9 mouse cellular contexts compared by ENCODE assay signal in genomic region chr5:37288374-37288773, GRCm38 (mm10). TPM values are rescaled to one million over a fixed set of nuclear protein-coding genes. Genes with fewer than 3 reads are reported as not detected.
DNase-seq lines count a peak whose midpoint lies in the region; ATAC-seq and TF ChIP-seq lines count a peak whose summit lies in the region.
"Had no signal": no experiment of that assay in that cellular context is flagged by ENCODE, and none has a peak within 500 bp of the region (broad histone marks: within the 10 kb centered on the region; RNA-seq: fewer than 3 reads in every experiment).

No protein-coding gene starts in this region.

- peak; percentile 86 for TF ChIP-seq CTCF in midbrain, postnatal 0 days (IDR thresholded peaks at IDR 0.05)

- intact Hi-C loops in heart, postnatal 25 days (cut with DNase I), result loop anchor here (5.0 kb wide), 2 partner anchors 46 to 141 kb away; partner anchors contain the start of gene Crmp1
- intact Hi-C loops in left cerebral cortex, postnatal 10 days (cut with DNase I), result loop anchor here (10.0 kb wide), 1 partner anchor 124 kb away; no protein-coding TSS in a partner anchor

- 79% methylated on average over 3 of the region's 3 CpGs for WGBS in hindbrain, embryonic 10.5 days
- WGBS in midbrain, postnatal 0 days, result 71% methylated on average over 3 of the region's 3 CpGs

- no peak overlapping the region for H3K27ac ChIP-seq in hindbrain, embryonic 10.5 days
- H3K27ac ChIP-seq in midbrain, postnatal 0 days (ENCODE audit: low read depth, low read length), result no peak overlapping the region
- H3K27ac ChIP-seq: stomach, embryonic 15.5 days had no signal

- no peak overlapping the region for H3K9ac ChIP-seq in midbrain, postnatal 0 days (replicated peaks; ENCODE audit: low read length, poor library complexity, severe bottlenecking)
- H3K9ac ChIP-seq: stomach, embryonic 15.5 days had no signal

- no peaks in the 10 kb centered on the region for H3K9me3 ChIP-seq in hindbrain, embryonic 10.5 days
- H3K9me3 ChIP-seq in midbrain, postnatal 0 days (ENCODE audit: low read length), result no peaks in the 10 kb centered on the region
- H3K9me3 ChIP-seq: stomach, embryonic 15.5 days had no signal

- peak; percentile 7 for DNase-seq in heart, adult 8-10 months (ENCODE audit: low spot score)
- DNase-seq in heart, postnatal 25 days (ENCODE audit: low spot score), result no peak
- peak; percentile 17 for DNase-seq in T-cell, adult 2 months (ENCODE audit: low spot score)
- peak; percentile 56 to 71 for DNase-seq in cerebellum, postnatal 4 days (ENCODE audit: low spot score in 2 of 2)
- DNase-seq in hindbrain, embryonic 10.5 days (ENCODE audit: low spot score), result peak; percentile 53
- peak; percentile 40 to 57 for DNase-seq in left cerebral cortex, postnatal 10 days (ENCODE audit: extremely low spot score in 1 of 2, low spot score in 2 of 2)
- DNase-seq in midbrain, postnatal 0 days (ENCODE audit: low spot score), result peak; percentile 80
- DNase-seq in thymus, postnatal 14 days, result peak; percentile 64

- no peaks in the 10 kb centered on the region for H3K4me1 ChIP-seq in hindbrain, embryonic 10.5 days (replicated peaks)
- H3K4me1 ChIP-seq in midbrain, postnatal 0 days (ENCODE audit: insufficient read depth, low read length), result no peaks in the 10 kb centered on the region
- H3K4me1 ChIP-seq: stomach, embryonic 15.5 days had no signal

- H3K4me3 ChIP-seq in hindbrain, embryonic 10.5 days, result no peak overlapping the region
- H3K4me3 ChIP-seq in midbrain, postnatal 0 days (ENCODE audit: low read depth, low read length), result no peak overlapping the region
- H3K4me3 ChIP-seq: stomach, embryonic 15.5 days had no signal

- no peaks in the 10 kb centered on the region for H3K27me3 ChIP-seq in hindbrain, embryonic 10.5 days (ENCODE audit: insufficient read depth, poor library complexity, severe bottlenecking)
- H3K27me3 ChIP-seq in midbrain, postnatal 0 days (ENCODE audit: insufficient read depth, low read length), result no peaks in the 10 kb centered on the region
- H3K27me3 ChIP-seq: stomach, embryonic 15.5 days had no signal

- peak; percentile 45; the same call in 1 of the 2 replicates for ATAC-seq in midbrain, postnatal 0 days (ENCODE audit: low FRiP score)

- H3K36me3 ChIP-seq in hindbrain, embryonic 10.5 days, result peaks cover 90% of the 10 kb centered on the region
- H3K36me3 ChIP-seq in midbrain, postnatal 0 days (ENCODE audit: insufficient read depth, low read length), result peaks cover 68% of the 10 kb centered on the region
- H3K36me3 ChIP-seq: stomach, embryonic 15.5 days had no signal

- H3K4me2 ChIP-seq in midbrain, postnatal 0 days (ENCODE audit: low read depth, low read length, poor library complexity, severe bottlenecking), result no peak overlapping the region
- H3K4me2 ChIP-seq: stomach, embryonic 15.5 days had no signal

RNA-seq across cellular contexts. Expression of gene Crmp1, which starts 46.6 kb away (rescaled TPM):
- total RNA-seq in heart, adult 8-10 months (2022), result under 1 TPM; 0.19 to 0.73 (median 0.39) TPM
- total RNA-seq in heart, postnatal 25 days (2021), result 1 to 10 TPM; 1.2 to 1.3 TPM
- 178 and 407 TPM in 2 replicates for polyA plus RNA-seq in hindbrain, embryonic 10.5 days (2016; fragmentation: Nextera tagmentation; extraction: Ambion mirVana)
- total RNA-seq in left cerebral cortex, postnatal 10 days (2021), result 100 to 1,000 TPM; 780 to 841 TPM
- 954 and 1,050 TPM in 2 replicates for total RNA-seq in midbrain, postnatal 0 days (2014; rRNA removed)
- 851 and 872 TPM in 2 replicates for polyA plus RNA-seq in midbrain, postnatal 0 days (2015; fragmentation: Nextera tagmentation; extraction: Ambion mirVana)

RNA-seq across cellular contexts. Expression of gene Evc, which starts 48.3 kb away (rescaled TPM):
- 1 to 10 TPM; 6.5 to 7.9 (median 7.2) TPM for total RNA-seq in heart, adult 8-10 months (2022)
- 1 to 10 TPM; 3.8 to 5.8 TPM for total RNA-seq in heart, postnatal 25 days (2021)
- polyA plus RNA-seq in hindbrain, embryonic 10.5 days (2016; fragmentation: Nextera tagmentation; extraction: Ambion mirVana), result 20.0 and 22.1 TPM in 2 replicates
- total RNA-seq in left cerebral cortex, postnatal 10 days (2021), result 1 to 10 TPM; 4.6 to 4.9 TPM
- 8.2 and 8.3 TPM in 2 replicates for total RNA-seq in midbrain, postnatal 0 days (2014; rRNA removed)
- 2.7 and 2.8 TPM in 2 replicates for polyA plus RNA-seq in midbrain, postnatal 0 days (2015; fragmentation: Nextera tagmentation; extraction: Ambion mirVana)

RNA-seq across cellular contexts. Expression of gene Evc2, which starts 49.9 kb away (rescaled TPM):
- total RNA-seq in heart, adult 8-10 months (2022), result 1 to 10 TPM; 4.9 to 8.0 (median 6.5) TPM
- 1 to 10 TPM; 3.6 to 3.9 TPM for total RNA-seq in heart, postnatal 25 days (2021)
- 13.6 and 16.6 TPM in 2 replicates for polyA plus RNA-seq in hindbrain, embryonic 10.5 days (2016; fragmentation: Nextera tagmentation; extraction: Ambion mirVana)
- total RNA-seq in left cerebral cortex, postnatal 10 days (2021), result 1 to 10 TPM; 3.2 to 3.4 TPM
- total RNA-seq in midbrain, postnatal 0 days (2014; rRNA removed), result 3.6 and 6.7 TPM in 2 replicates
- 4.2 and 5.5 TPM in 2 replicates for polyA plus RNA-seq in midbrain, postnatal 0 days (2015; fragmentation: Nextera tagmentation; extraction: Ambion mirVana)

Comparison
In these comparisons a context has a peak if more than half of its experiments do, and no peak if none do; other contexts are left out.
1. RNA of gene Crmp1, which starts 46.6 kb away (total RNA-seq): 954 to 1,050 TPM in midbrain, postnatal 0 days and 780 to 841 TPM in left cerebral cortex, postnatal 10 days; 1.2 to 1.3 TPM in heart, postnatal 25 days and 0.19 to 0.73 TPM in heart, adult 8-10 months; every median in the first group is over 100 times any median in the second.